Mouse (Mus musculus) bone marrow macrophage, adult 2 months (primary cell): ENCODE measurements around the gene Amigo2.

Experiments used
- CTCF ChIP-seq: IDR thresholded peaks from 2 replicates; pipeline ENCODE4 v1.5.1; 2012; ENCODE audit warnings: low read depth, mild to moderate bottlenecking, low read length, moderate library complexity
- POLR2A ChIP-seq: IDR thresholded peaks from 2 replicates; pipeline ENCODE4 v1.6.1; 2012; ENCODE audit warnings: mild to moderate bottlenecking, low read depth, low read length, borderline replicate concordance

- TF ChIP-seq CTCF (no peak), POLR2A (no peak)
Measured at GRCm38 (mm10) chr15:97249322-97249721, 2.2 kb upstream of the Amigo2 start.
